Mouse (Mus musculus): ENCODE measurements at regions not wholly inside any gene's neighbourhood (a gene's known extent, or its start where the extent isn't known, plus 50 kb on each side); places are given as distances from the start of the nearest gene placed in this dataset.

- Histone ChIP-seq H3K9ac (ENCODE audit: low read depth, low read length) (no peak overlapping the region), H3K27me3 (ENCODE audit: control insufficient read depth, insufficient read depth, low read length) (no peaks in the 10 kb centered on the region), H3K4me1 (ENCODE audit: control insufficient read depth, insufficient read depth, low read length) (no peaks in the 10 kb centered on the region), H3K36me3 (ENCODE audit: control insufficient read depth, insufficient read depth, low read length) (no peaks in the 10 kb centered on the region), H3K4me3 (ENCODE audit: low read length) (no peak overlapping the region), H3K27ac (ENCODE audit: low read depth, low read length) (no peak overlapping the region), H3K9me3 (ENCODE audit: control insufficient read depth, low read length) (no peaks in the 10 kb centered on the region), H3K4me2 (replicated peaks; ENCODE audit: low read depth, low read length) (no peak overlapping the region)
- 87% methylated on average over 1 of the region's 1 CpGs for WGBS
- no peak for ATAC-seq (ENCODE audit: low FRiP score, low TSS enrichment)
Measured at GRCm38 (mm10) chr5:28798361-28798760, 331.3 kb upstream of the Shh start.

GRCm38 (mm10) chr5:28795130-28795758 is 328.2 kb upstream of the Shh start:
- no peak overlapping the region for H3K4me2 ChIP-seq (replicated peaks; ENCODE audit: low read depth, low read length)
- H3K27me3 ChIP-seq (ENCODE audit: control insufficient read depth, insufficient read depth, low read length), result no peaks in the 10 kb centered on the region
- ATAC-seq (ENCODE audit: low FRiP score, low TSS enrichment), result no peak
- H3K9me3 ChIP-seq (ENCODE audit: control insufficient read depth, low read length), result no peaks in the 10 kb centered on the region
- no peak overlapping the region for H3K4me3 ChIP-seq (ENCODE audit: low read length)
- H3K9ac ChIP-seq (ENCODE audit: low read depth, low read length), result no peak overlapping the region
- 95% methylated on average over 6 of the region's 6 CpGs for WGBS
- no peak overlapping the region for H3K27ac ChIP-seq (ENCODE audit: low read depth, low read length)
- H3K4me1 ChIP-seq (ENCODE audit: control insufficient read depth, insufficient read depth, low read length), result no peaks in the 10 kb centered on the region
- H3K36me3 ChIP-seq (ENCODE audit: control insufficient read depth, insufficient read depth, low read length), result no peaks in the 10 kb centered on the region

DNA sequence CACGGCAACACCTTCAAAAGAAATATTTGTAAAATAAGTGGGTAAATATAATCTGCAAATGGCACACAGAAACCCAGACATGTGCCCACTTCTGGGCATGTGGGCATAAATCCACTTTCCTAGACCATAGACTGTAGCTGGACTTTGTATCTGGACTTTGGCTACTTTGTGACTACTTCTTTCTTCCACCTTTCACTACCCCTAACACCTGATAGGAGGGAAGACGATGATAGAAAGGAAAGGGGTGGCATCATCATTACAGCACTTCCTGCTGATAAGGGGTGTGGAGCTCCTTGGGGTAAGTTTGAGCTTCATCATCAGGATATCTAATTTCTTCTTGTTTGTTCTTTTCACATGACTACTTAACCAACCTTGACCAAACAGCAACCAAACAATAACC is 326.7 kb upstream of the Shh start:
- Histone ChIP-seq H3K9me3 (ENCODE audit: control insufficient read depth, low read length) (no peaks in the 10 kb centered on the region), H3K36me3 (ENCODE audit: control insufficient read depth, insufficient read depth, low read length) (no peaks in the 10 kb centered on the region), H3K27ac (ENCODE audit: low read depth, low read length) (no peak overlapping the region), H3K27me3 (ENCODE audit: control insufficient read depth, insufficient read depth, low read length) (no peaks in the 10 kb centered on the region), H3K9ac (ENCODE audit: low read depth, low read length) (no peak overlapping the region), H3K4me3 (ENCODE audit: low read length) (no peak overlapping the region), H3K4me2 (replicated peaks; ENCODE audit: low read depth, low read length) (no peak overlapping the region), H3K4me1 (ENCODE audit: control insufficient read depth, insufficient read depth, low read length) (no peaks in the 10 kb centered on the region)
- no peak for ATAC-seq (ENCODE audit: low FRiP score, low TSS enrichment)
- WGBS, result 89% methylated on average over 2 of the region's 2 CpGs

DNA sequence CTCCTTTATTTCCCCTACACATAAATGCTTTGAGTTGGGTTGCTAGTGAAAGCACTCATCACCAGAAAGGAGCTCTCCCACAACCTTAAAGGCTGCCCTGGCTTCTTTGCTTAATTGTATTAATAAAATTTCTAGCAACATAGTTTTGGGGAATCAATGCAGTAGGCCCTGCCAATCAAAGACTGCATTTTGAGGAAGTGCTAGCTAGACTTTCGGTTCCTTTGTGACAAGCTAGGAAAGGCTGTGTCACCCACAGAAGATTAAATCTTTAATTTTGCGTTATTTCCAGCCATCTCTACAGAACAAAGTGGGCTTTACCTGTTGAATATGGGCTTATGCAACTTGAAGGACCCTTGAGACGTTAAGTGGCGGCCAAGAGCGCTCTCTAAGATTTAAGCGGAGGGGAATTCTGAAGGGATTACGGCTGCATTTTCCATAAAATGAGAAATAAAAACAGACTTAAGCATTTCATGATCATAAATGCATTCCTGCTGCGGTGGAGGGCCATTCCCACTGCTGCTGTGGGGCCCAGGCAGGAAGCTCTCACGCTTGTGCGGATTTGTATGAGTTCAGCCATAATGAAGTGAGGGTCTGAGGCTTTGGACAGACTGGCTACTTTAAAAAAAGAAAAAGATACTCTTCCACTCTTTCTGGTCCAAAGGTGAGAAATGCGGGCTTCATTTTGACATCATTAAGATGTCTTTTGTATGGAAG is 318.4 kb upstream of the Shh start:
- Histone ChIP-seq H3K27ac (ENCODE audit: low read depth, low read length) (no peak overlapping the region), H3K27me3 (ENCODE audit: control insufficient read depth, insufficient read depth, low read length) (no peaks in the 10 kb centered on the region)
- 86% methylated on average over 11 of the region's 11 CpGs for WGBS

GRCm38 (mm10) chr5:28784339-28784966 is 317.4 kb upstream of the Shh start:
- H3K9ac ChIP-seq (ENCODE audit: low read depth, low read length), result no peak overlapping the region
- no peak overlapping the region for H3K4me2 ChIP-seq (replicated peaks; ENCODE audit: low read depth, low read length)
- H3K9me3 ChIP-seq (ENCODE audit: control insufficient read depth, low read length), result no peaks in the 10 kb centered on the region
- H3K27me3 ChIP-seq (ENCODE audit: control insufficient read depth, insufficient read depth, low read length), result no peaks in the 10 kb centered on the region
- whole genome bisulfite sequencing, result 95% methylated on average over 6 of the region's 6 CpGs
- no peaks in the 10 kb centered on the region for H3K36me3 ChIP-seq (ENCODE audit: control insufficient read depth, insufficient read depth, low read length)
- ATAC-seq (ENCODE audit: low FRiP score, low TSS enrichment), result no peak
- no peak overlapping the region for H3K27ac ChIP-seq (ENCODE audit: low read depth, low read length)
- no peak overlapping the region for H3K4me3 ChIP-seq (ENCODE audit: low read length)
- no peaks in the 10 kb centered on the region for H3K4me1 ChIP-seq (ENCODE audit: control insufficient read depth, insufficient read depth, low read length)

More for the DNA sequence above, 318.4 kb upstream of the Shh start:
- no peak overlapping the region for H3K9ac ChIP-seq (ENCODE audit: low read depth, low read length)
- no peak overlapping the region for H3K4me3 ChIP-seq (ENCODE audit: low read length)
- H3K9me3 ChIP-seq (ENCODE audit: control insufficient read depth, low read length), result no peaks in the 10 kb centered on the region
- no peak for ATAC-seq (ENCODE audit: low FRiP score, low TSS enrichment)
- no peak overlapping the region for H3K4me2 ChIP-seq (replicated peaks; ENCODE audit: low read depth, low read length)
- H3K4me1 ChIP-seq (ENCODE audit: control insufficient read depth, insufficient read depth, low read length), result no peaks in the 10 kb centered on the region
- no peaks in the 10 kb centered on the region for H3K36me3 ChIP-seq (ENCODE audit: control insufficient read depth, insufficient read depth, low read length)

GRCm38 (mm10) chr5:28775648-28776359 is 308.7 kb upstream of the Shh start:
- H3K27ac ChIP-seq (ENCODE audit: low read depth, low read length), result no peak overlapping the region
- H3K4me3 ChIP-seq (ENCODE audit: low read length), result no peak overlapping the region
- H3K4me1 ChIP-seq (ENCODE audit: control insufficient read depth, insufficient read depth, low read length), result no peaks in the 10 kb centered on the region
- no peak overlapping the region for H3K9ac ChIP-seq (ENCODE audit: low read depth, low read length)
- 93% methylated on average over 2 of the region's 2 CpGs for WGBS
- H3K4me2 ChIP-seq (replicated peaks; ENCODE audit: low read depth, low read length), result no peak overlapping the region
- H3K9me3 ChIP-seq (ENCODE audit: control insufficient read depth, low read length), result no peaks in the 10 kb centered on the region
- H3K27me3 ChIP-seq (ENCODE audit: control insufficient read depth, insufficient read depth, low read length), result no peaks in the 10 kb centered on the region
- H3K36me3 ChIP-seq (ENCODE audit: control insufficient read depth, insufficient read depth, low read length), result no peaks in the 10 kb centered on the region
- ATAC-seq (ENCODE audit: low FRiP score, low TSS enrichment), result no peak

- Histone ChIP-seq H3K4me1 (ENCODE audit: control insufficient read depth, insufficient read depth, low read length) (no peaks in the 10 kb centered on the region), H3K27ac (ENCODE audit: low read depth, low read length) (no peak overlapping the region), H3K27me3 (ENCODE audit: control insufficient read depth, insufficient read depth, low read length) (no peaks in the 10 kb centered on the region), H3K9ac (ENCODE audit: low read depth, low read length) (no peak overlapping the region), H3K4me3 (ENCODE audit: low read length) (no peak overlapping the region), H3K36me3 (ENCODE audit: control insufficient read depth, insufficient read depth, low read length) (no peaks in the 10 kb centered on the region), H3K9me3 (ENCODE audit: control insufficient read depth, low read length) (no peaks in the 10 kb centered on the region), H3K4me2 (replicated peaks; ENCODE audit: low read depth, low read length) (no peak overlapping the region)
- ATAC-seq (ENCODE audit: low FRiP score, low TSS enrichment), result no peak
- WGBS, result 85% methylated on average over 1 of the region's 1 CpGs
Measured at GRCm38 (mm10) chr5:28771796-28772195, 304.7 kb upstream of the Shh start.

GRCm38 (mm10) chr5:28756171-28756948 is 289.3 kb upstream of the Shh start:
- Histone ChIP-seq H3K4me3 (ENCODE audit: low read length) (no peak overlapping the region), H3K9me3 (ENCODE audit: control insufficient read depth, low read length) (no peaks in the 10 kb centered on the region), H3K4me2 (replicated peaks; ENCODE audit: low read depth, low read length) (no peak overlapping the region), H3K9ac (ENCODE audit: low read depth, low read length) (no peak overlapping the region), H3K27ac (ENCODE audit: low read depth, low read length) (no peak overlapping the region), H3K27me3 (ENCODE audit: control insufficient read depth, insufficient read depth, low read length) (no peaks in the 10 kb centered on the region), H3K4me1 (ENCODE audit: control insufficient read depth, insufficient read depth, low read length) (no peaks in the 10 kb centered on the region), H3K36me3 (ENCODE audit: control insufficient read depth, insufficient read depth, low read length) (no peaks in the 10 kb centered on the region)
- no peak for ATAC-seq (ENCODE audit: low FRiP score, low TSS enrichment)
- WGBS, result 84% methylated on average over 6 of the region's 6 CpGs
